1 mouse cellular context compared by ENCODE assay signal in genomic region chr3:60785137-60785875, GRCm38 (mm10).
TF ChIP-seq lines count a peak whose summit lies in the region.

No protein-coding gene starts in this region.

TF ChIP-seq in MEL, 35 proteins besides CTCF, POLR2A, EP300 and RAD21 (continued from another document):
- TF ChIP-seq MAX (IDR thresholded peaks at IDR 0.05; ENCODE audit: low read length) (peak; percentile 25), MYB (IDR thresholded peaks at IDR 0.05; ENCODE audit: low read depth, low read length) (peak; percentile 39; the same call in 1 of the 2 replicates), ZNF384 (IDR thresholded peaks at IDR 0.05; ENCODE audit: low read depth, low read length) (peak; percentile 78), KAT2A (conservative IDR thresholded peaks at IDR 0.05; ENCODE audit: low read depth, low read length) (no peak; the same call in 1 of the 2 replicates), ETS1 (IDR thresholded peaks at IDR 0.05; ENCODE audit: low read depth, low read length) (peak; percentile 95), MAZ (IDR thresholded peaks at IDR 0.05; ENCODE audit: low read depth, low read length) (no peak), RCOR1 (IDR thresholded peaks at IDR 0.05; ENCODE audit: low read depth, low read length) (peak; percentile 83), ZMIZ1 (IDR thresholded peaks at IDR 0.05; ENCODE audit: low read depth, low read length) (no peak), HCFC1 (IDR thresholded peaks at IDR 0.05; ENCODE audit: low read depth, low read length) (no peak), MXI1 (IDR thresholded peaks at IDR 0.05; ENCODE audit: low read depth, low read length) (peak; percentile 22; the same call in 1 of the 2 replicates), GABPA (IDR thresholded peaks at IDR 0.05; ENCODE audit: low read depth, low read length) (no peak), NRF1 (IDR thresholded peaks at IDR 0.05; ENCODE audit: insufficient read depth, low read depth, low read length, poor library complexity, severe bottlenecking) (no peak)
